Mouse (Mus musculus) brain, embryonic 14.5 days (tissue): ENCODE measurements at regions not wholly inside any gene's neighbourhood (a gene's known extent, or its start where the extent isn't known, plus 50 kb on each side); places are given as distances from the start of the nearest gene placed in this dataset.

Experiments
- CTCF ChIP-seq: fragments of 200-500 bp; IDR thresholded peaks from 2 replicates; pipeline ENCODE4 v1.5.1; 2012; ENCODE audit warnings: inconsistent platforms, mild to moderate bottlenecking, moderate library complexity, borderline replicate concordance; ENCODE audit not compliant: insufficient read depth, insufficient read length; ENCODE audit errors: extremely low read depth
- POLR2A ChIP-seq: fragments of 200-500 bp; IDR thresholded peaks from 2 replicates; pipeline ENCODE4 v1.6.1; 2012; ENCODE audit warnings: mild to moderate bottlenecking, inconsistent platforms, borderline replicate concordance; ENCODE audit not compliant: poor library complexity, insufficient read depth, insufficient read length, severe bottlenecking; ENCODE audit errors: extremely low read depth

GRCm38 (mm10) chr10:66719796-66720195 lies 376.1 kb upstream of the Jmjd1c start:
- TF ChIP-seq CTCF: no peak
- TF ChIP-seq POLR2A: no peak
